Mouse (Mus musculus) hindbrain, embryonic 11.5 days (tissue): ENCODE results near the gene Irak2. TPM values are rescaled to one million over a fixed set of nuclear protein-coding genes. Genes with fewer than 3 reads are reported as not detected.
A peak's percentile ranks its signal among the peaks of the same experiment; 100 is the strongest.
"Not testable (repeated sequence)": the region's sequence is repeated elsewhere in the genome, so short reads cannot be mapped to it uniquely, and the experiment has no call there.

Experiments used
- ATAC-seq: fragments of 200-750 bp; cut with Nextera tagmentation; 2 replicates; pipeline ENCODE4 v1.8.0; 2017; ENCODE audit warnings: mild to moderate bottlenecking, moderate TSS enrichment, moderate library complexity; ENCODE audit not compliant: low FRiP score
- DNase-seq: peaks from one replicate; pipeline ENCODE4 v3.0.0-alpha.2; 2015; ENCODE audit warnings: low spot score
- H3K27ac ChIP-seq: fragments of 300-500 bp; sonication (generic); 2 replicates; pipeline ENCODE4 v1.5.1; 2014; ENCODE audit warnings: mild to moderate bottlenecking, low read depth, low read length
- H3K27me3 ChIP-seq: fragments of 300-500 bp; sonication (generic); 2 replicates; pipeline ENCODE4 v1.6.1; 2014; ENCODE audit warnings: mild to moderate bottlenecking, low read length, moderate library complexity, mixed read lengths; ENCODE audit not compliant: control insufficient read depth, insufficient read depth
- H3K36me3 ChIP-seq: fragments of 300-500 bp; sonication (generic); 2 replicates; pipeline ENCODE4 v1.6.1; 2014; ENCODE audit warnings: mild to moderate bottlenecking, low read length, moderate library complexity, mixed read lengths; ENCODE audit not compliant: control insufficient read depth, insufficient read depth
- H3K4me1 ChIP-seq: fragments of 300-500 bp; sonication (generic); replicated peaks from 2 replicates; pipeline ENCODE4 v1.6.1; 2014; ENCODE audit warnings: low read length, mixed read lengths; ENCODE audit not compliant: control insufficient read depth, insufficient read depth
- H3K4me2 ChIP-seq: fragments of 300-500 bp; sonication (generic); replicated peaks from 2 replicates; pipeline ENCODE4 v1.6.1; 2014; ENCODE audit warnings: mild to moderate bottlenecking, low read depth, low read length
- H3K4me3 ChIP-seq: fragments of 300-500 bp; sonication (generic); 2 replicates; pipeline ENCODE4 v1.5.1; 2014; ENCODE audit warnings: low read depth, low read length
- H3K9ac ChIP-seq: fragments of 300-500 bp; sonication (generic); 2 replicates; pipeline ENCODE4 v1.6.1; 2014; ENCODE audit warnings: low read depth, low read length
- H3K9me3 ChIP-seq: fragments of 300-500 bp; sonication (generic); 2 replicates; pipeline ENCODE4 v1.6.1; 2016; ENCODE audit warnings: low read length; ENCODE audit not compliant: control insufficient read depth
- WGBS: fragments of 180-500 bp; shearing (Covaris S2); extraction: QIAGEN DNeasy Blood & Tissue Kit; methylation state at CpG from one replicate; pipeline ENCODE4 v1.1.7; 2014; 5-methylcytosine and 5-hydroxymethylcytosine counted together
- polyA plus RNA-seq: library from polyadenylated mRNA; unstranded; fragments of >200 nt; fragmentation: Nextera tagmentation; extraction: Ambion mirVana; gene quantifications from 2 replicates; pipeline ENCODE4 v1.2.1, GENCODE M21; 2014

Irak2 gene
- polyA plus RNA-seq, 1 experiment from 2014 or later = 1.6 TPM

DNA sequence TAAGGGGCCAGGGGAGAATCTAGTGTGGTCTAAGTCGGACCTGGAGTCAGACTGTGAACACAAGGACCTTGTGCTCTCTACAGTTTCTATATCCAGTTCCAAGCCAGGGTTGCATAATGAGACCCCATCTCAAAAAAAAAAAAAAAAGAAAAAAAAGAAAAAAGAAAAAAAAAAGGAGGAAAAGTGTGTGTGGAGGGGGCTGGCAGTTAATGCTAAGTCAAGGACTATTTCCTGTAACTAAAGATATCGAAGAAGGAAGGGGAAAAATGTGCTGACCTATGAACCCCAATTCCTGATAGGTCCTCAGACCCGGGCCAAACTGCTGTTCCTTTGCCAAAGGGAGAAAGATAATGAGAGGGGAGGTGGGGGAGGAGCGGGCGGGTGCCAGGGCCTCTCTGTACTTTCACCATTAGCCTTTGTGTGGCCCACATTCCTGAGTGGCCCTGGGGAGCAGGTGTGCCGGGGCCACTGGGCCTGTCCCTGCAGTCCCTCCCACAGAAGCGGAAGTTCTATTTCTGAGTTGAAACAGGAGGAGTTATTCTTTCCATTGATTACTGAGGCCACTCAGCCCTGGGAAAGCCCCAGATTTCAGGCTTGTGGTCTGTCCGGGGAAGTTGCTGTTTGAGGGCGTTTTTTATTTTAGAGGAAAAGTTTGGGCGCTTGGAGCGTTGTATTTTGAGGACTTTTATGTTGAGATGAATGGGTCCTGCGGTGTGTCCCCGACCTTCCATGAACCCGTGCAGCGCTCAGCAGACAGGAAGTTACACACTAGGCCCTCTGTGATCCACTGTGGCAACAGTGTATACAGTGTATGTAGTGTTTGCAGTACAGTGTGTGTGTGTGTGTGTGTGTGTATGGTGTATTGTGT, 30.3 kb downstream of the Irak2 start:
- H3K4me3 ChIP-seq = no peak overlapping the region
- H3K4me2 ChIP-seq = no peak overlapping the region
- no peaks in the 10 kb centered on the region for H3K4me1 ChIP-seq
- H3K36me3 ChIP-seq = no peaks in the 10 kb centered on the region
- DNase-seq (peak; percentile 20), ATAC-seq (no peak)
- H3K27ac ChIP-seq = 0 out of 2 replicates have a peak overlapping the region, but pooled peaks have one; percentile 25
- no peaks in the 10 kb centered on the region for H3K27me3 ChIP-seq
- H3K9ac ChIP-seq = no peak overlapping the region
- H3K9me3 ChIP-seq = no peaks in the 10 kb centered on the region
- WGBS = 40% methylated on average over 15 of the region's 15 CpGs

- no peaks in the 10 kb centered on the region for H3K36me3 ChIP-seq
- H3K27ac ChIP-seq = no peak overlapping the region
- WGBS = 71% methylated on average over 7 of the region's 7 CpGs
- no peak overlapping the region for H3K4me3 ChIP-seq
- no peaks in the 10 kb centered on the region for H3K4me1 ChIP-seq
- ATAC-seq = no peak
- no peaks in the 10 kb centered on the region for H3K9me3 ChIP-seq
- no peak for DNase-seq
- H3K9ac ChIP-seq = no peak overlapping the region
- no peak overlapping the region for H3K4me2 ChIP-seq
- H3K27me3 ChIP-seq = no peaks in the 10 kb centered on the region
Measured at GRCm38 (mm10) chr6:113669821-113670220, 31.6 kb downstream of the Irak2 start.

- H3K4me1 ChIP-seq, H3K9ac ChIP-seq, H3K4me2 ChIP-seq, H3K4me3 ChIP-seq, H3K9me3 ChIP-seq, H3K27ac ChIP-seq, H3K27me3 ChIP-seq, ATAC-seq, H3K36me3 ChIP-seq, DNase-seq: not testable (repeated sequence)
- 79% methylated on average over 1 of the region's 1 CpGs for WGBS
Measured at GRCm38 (mm10) chr6:113672029-113672428, 33.8 kb downstream of the Irak2 start.

DNA sequence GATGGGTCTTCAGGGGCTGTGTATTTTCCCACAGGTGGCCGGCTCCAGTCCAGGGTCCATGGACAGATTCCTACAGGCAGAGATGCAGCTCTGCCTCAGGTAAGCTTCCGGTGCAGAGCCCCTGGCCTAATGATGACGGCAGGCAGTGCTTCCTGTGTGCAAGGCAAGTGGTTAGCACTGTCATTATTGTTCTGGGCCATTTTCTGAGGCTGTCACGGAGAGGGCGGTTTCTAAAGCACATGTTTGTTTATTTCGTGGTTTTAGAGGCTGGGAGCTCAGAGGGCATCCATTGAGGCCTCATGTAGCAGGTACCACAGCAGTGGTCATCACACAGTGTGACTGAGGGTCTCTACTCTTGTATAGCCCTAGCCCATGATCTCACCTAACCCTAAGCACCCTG, 34.7 kb downstream of the Irak2 start:
- no peaks in the 10 kb centered on the region for H3K36me3 ChIP-seq
- no peak overlapping the region for H3K9ac ChIP-seq
- H3K27ac ChIP-seq = no peak overlapping the region
- H3K9me3 ChIP-seq = no peaks in the 10 kb centered on the region
- no peak overlapping the region for H3K4me3 ChIP-seq
- no peaks in the 10 kb centered on the region for H3K27me3 ChIP-seq
- WGBS = 86% methylated on average over 6 of the region's 6 CpGs
- no peaks in the 10 kb centered on the region for H3K4me1 ChIP-seq
- no peak overlapping the region for H3K4me2 ChIP-seq
- ATAC-seq (no peak), DNase-seq (no peak)

DNA sequence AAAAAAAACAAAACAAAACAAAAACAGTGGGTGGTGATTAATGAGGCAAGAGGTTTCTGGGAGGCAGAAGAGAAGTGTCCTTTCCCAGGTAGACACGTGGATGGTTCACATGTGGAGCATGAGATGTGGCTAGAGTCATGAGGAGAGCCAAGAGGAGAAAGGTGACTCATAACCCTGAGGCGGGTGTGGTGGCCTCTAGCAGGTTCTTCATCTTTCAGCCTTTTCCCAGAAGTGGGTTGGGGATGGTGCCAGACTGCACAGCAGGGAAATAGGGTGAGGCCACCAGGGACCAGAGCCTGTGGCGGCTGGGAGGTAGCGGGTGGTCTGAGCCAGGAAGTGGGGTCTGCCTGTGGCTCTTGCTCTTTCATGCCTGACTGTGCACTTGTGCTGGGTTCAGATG, 37.0 kb downstream of the Irak2 start:
- Histone ChIP-seq H3K9ac (no peak overlapping the region), H3K4me2 (no peak overlapping the region), H3K27ac (no peak overlapping the region), H3K4me3 (no peak overlapping the region), H3K4me1 (no peaks in the 10 kb centered on the region), H3K36me3 (no peaks in the 10 kb centered on the region), H3K27me3 (no peaks in the 10 kb centered on the region), H3K9me3 (no peaks in the 10 kb centered on the region)
- ATAC-seq (no peak), DNase-seq (no peak)
- 79% methylated on average over 4 of the region's 4 CpGs for WGBS

DNA sequence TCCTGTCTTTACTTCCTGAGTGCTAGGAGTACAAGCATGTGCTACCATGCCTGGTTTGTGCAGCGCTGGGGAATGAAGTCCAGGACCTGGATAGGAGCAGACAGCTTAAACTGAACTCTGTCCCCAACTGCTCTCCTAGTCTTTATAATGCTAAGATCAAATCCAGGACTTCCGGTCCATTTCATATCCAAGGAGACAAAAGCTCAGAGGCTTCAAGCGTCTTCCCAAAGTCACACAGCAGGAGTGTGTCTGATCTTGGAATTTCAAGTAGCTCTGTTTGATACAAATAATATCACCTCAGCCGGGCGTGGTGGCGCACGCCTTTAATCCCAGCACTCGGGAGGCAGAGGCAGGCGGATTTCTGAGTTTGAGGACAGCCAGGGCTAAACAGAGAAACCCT, 37.7 kb downstream of the Irak2 start:
- Histone ChIP-seq H3K27ac (no peak overlapping the region), H3K9ac (no peak overlapping the region), H3K4me1 (no peaks in the 10 kb centered on the region), H3K4me3 (no peak overlapping the region), H3K36me3 (no peaks in the 10 kb centered on the region), H3K4me2 (no peak overlapping the region), H3K27me3 (no peaks in the 10 kb centered on the region), H3K9me3 (no peaks in the 10 kb centered on the region)
- 90% methylated on average over 9 of the region's 9 CpGs for WGBS
- no peak for ATAC-seq
- no peak for DNase-seq

DNA sequence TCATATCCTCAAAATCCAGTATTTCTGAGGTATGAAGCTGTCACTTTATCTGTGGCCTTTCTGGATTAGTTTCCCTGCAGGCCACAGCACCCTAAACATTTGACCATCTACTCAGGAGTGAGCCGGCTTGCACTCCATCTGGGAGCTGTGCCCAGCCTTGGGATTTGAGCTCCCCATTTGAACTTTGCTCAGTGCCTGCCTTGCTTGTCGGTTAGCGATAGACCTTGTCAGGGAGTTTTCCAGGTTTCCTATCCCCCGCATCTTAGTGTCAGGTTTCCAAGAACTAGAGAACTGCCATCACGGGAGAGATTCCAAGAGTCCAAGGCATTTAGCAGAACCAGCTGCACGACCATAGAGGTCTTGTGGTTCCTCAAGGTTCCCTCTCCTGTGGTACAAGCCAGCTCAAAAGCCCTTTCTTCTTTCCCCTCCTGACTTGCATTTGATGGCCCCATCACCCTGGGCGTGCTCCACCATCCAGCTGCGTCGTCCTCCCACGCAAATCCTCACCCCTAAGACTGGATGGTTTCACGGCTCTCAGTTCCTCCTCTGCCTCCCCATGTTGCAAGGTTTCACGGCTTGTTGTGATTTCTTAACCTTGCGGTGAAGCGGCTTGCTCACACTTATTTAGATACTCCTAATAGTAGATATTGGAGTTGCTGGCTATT, 38.9 kb downstream of the Irak2 start:
- Histone ChIP-seq H3K27me3 (no peaks in the 10 kb centered on the region), H3K4me2 (no peak overlapping the region), H3K9me3 (no peaks in the 10 kb centered on the region), H3K4me1 (no peaks in the 10 kb centered on the region), H3K9ac (no peak overlapping the region), H3K27ac (no peak overlapping the region), H3K36me3 (no peaks in the 10 kb centered on the region), H3K4me3 (no peak overlapping the region)
- ATAC-seq (no peak), DNase-seq (no peak)
- 75% methylated on average over 14 of the region's 14 CpGs for WGBS

GRCm38 (mm10) chr6:113678246-113679012, 40.2 kb downstream of the Irak2 start:
- Histone ChIP-seq H3K4me2 (no peak overlapping the region), H3K27ac (no peak overlapping the region), H3K27me3 (no peaks in the 10 kb centered on the region), H3K9me3 (no peaks in the 10 kb centered on the region), H3K4me1 (no peaks in the 10 kb centered on the region), H3K9ac (no peak overlapping the region), H3K4me3 (no peak overlapping the region), H3K36me3 (no peaks in the 10 kb centered on the region)
- 77% methylated on average over 14 of the region's 14 CpGs for WGBS
- DNase-seq = no peak
- no peak for ATAC-seq
